Mouse (Mus musculus): ENCODE results near the gene Evx2.

- TF ChIP-seq GATA1 (IDR thresholded peaks at IDR 0.05; ENCODE audit: borderline replicate concordance, low read length) (no peak), FLI1 (IDR thresholded peaks at IDR 0.05; ENCODE audit: low read length) (no peak)
Observed at GRCm38 (mm10) chr2:74684106-74684505, 24.7 kb upstream of the Evx2 start.
